Comparison of ENCODE assay signal across 9 mouse cellular contexts in the genomic region with DNA sequence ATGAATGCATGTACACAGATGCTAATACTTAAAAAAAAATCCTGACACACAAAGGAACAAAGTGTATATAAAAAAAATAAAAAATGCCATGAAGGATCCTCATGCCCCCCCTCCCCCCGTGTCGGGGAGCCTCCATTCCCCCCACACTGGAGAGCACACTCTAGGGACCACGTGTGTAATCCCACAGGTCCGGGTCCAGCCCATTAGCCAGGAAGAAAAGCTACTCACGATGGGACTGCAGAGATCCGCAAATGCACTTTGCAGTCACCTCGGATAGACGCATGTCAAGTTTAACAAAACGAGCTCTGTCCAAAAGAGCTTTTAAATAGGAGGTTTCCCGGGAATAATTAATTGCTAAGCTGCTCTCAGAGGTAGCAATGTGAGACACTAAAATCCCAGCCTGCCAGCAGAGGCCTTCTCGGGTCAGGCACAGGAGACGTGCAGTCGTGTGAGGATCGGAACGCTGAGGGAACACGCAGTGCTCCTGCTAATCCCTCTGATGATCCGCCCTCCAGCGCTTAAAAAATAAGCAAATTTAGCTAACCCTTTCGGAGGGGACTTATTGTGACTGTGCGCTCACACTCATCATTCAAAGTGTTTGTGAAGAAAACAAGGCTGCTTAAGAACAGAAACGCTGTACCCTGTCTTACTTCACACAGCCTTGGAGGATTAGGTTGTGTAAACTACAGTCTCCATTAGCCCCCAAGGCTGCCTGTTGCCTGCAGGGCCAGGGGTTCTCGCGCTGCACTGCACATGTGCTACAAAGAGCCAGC.
DNase-seq lines count a peak whose midpoint lies in the region; ATAC-seq and TF ChIP-seq lines count a peak whose summit lies in the region.
"Had no signal": no experiment of that assay in that cellular context is flagged by ENCODE, and none has a peak within 500 bp of the region (broad histone marks: within the 10 kb centered on the region; RNA-seq: fewer than 3 reads in every experiment).

No protein-coding gene starts in this region.

- no peak for TF ChIP-seq CTCF in lung, embryonic 14.5 days (IDR thresholded peaks at IDR 0.05; ENCODE audit: low read depth)
- no peak for TF ChIP-seq CTCF in lung, adult 2 months (IDR thresholded peaks at IDR 0.05; ENCODE audit: insufficient read depth, low read length)
- peak; percentile 34; the same call in 1 of the 2 replicates for TF ChIP-seq CTCF in stomach, postnatal 0 days (IDR thresholded peaks at IDR 0.05; ENCODE audit: low read depth)

- no peaks in the 10 kb centered on the region for H3K9me3 ChIP-seq in lung, embryonic 14.5 days (ENCODE audit: low read depth, low read length)
- no peaks in the 10 kb centered on the region for H3K9me3 ChIP-seq in stomach, postnatal 0 days (ENCODE audit: control insufficient read depth, low read length)

- H3K4me2 ChIP-seq in lung, embryonic 14.5 days: peak overlapping the region; percentile 23; the same call in 1 of the 2 replicates
- H3K4me2 ChIP-seq in stomach, postnatal 0 days (replicated peaks; ENCODE audit: low read depth): no peak overlapping the region

- no peak overlapping the region for H3K4me3 ChIP-seq in lung, embryonic 14.5 days (ENCODE audit: low read depth, low read length)
- H3K4me3 ChIP-seq in lung, adult 2 months (replicated peaks; ENCODE audit: extremely low read depth, low read depth, low read length): no peak overlapping the region
- no peak overlapping the region for H3K4me3 ChIP-seq in stomach, postnatal 0 days (ENCODE audit: low read depth, low read length)

- 32% methylated on average over 23 of the region's 23 CpGs for WGBS in lung, embryonic 14.5 days
- WGBS in lung, adult 2 months: 50% methylated on average over 23 of the region's 23 CpGs
- WGBS in stomach, postnatal 0 days: 24% methylated on average over 23 of the region's 23 CpGs

- peak; percentile 57 for DNase-seq in lung, embryonic 14.5 days
- DNase-seq in lung, adult 2 months: no peak
- peak; percentile 51 for DNase-seq in gastrocnemius, postnatal 25 days
- DNase-seq in lung, postnatal 36 days: peak; percentile 42
- DNase-seq in stomach, postnatal 0 days (ENCODE audit: low spot score): no peak
- no peak for DNase-seq in right cerebral cortex, postnatal 10 days (ENCODE audit: low spot score in 2 of 2)
- DNase-seq in cerebellum, postnatal 10 days: no peak
- DNase-seq in left cerebral cortex, postnatal 25 days (ENCODE audit: low spot score in 2 of 2): no peak
- DNase-seq: cerebellum, postnatal 25 days had no signal

- no peaks in the 10 kb centered on the region for H3K27me3 ChIP-seq in lung, embryonic 14.5 days (ENCODE audit: insufficient read depth, low read length)
- no peaks in the 10 kb centered on the region for H3K27me3 ChIP-seq in stomach, postnatal 0 days (ENCODE audit: control insufficient read depth, insufficient read depth, low read length)

- H3K36me3 ChIP-seq in lung, embryonic 14.5 days (ENCODE audit: insufficient read depth): no peaks in the 10 kb centered on the region
- H3K36me3 ChIP-seq in stomach, postnatal 0 days (ENCODE audit: control insufficient read depth, insufficient read depth, low read length): no peaks in the 10 kb centered on the region

- ATAC-seq in lung, embryonic 14.5 days (ENCODE audit: insufficient read depth): no peak; the same call in 1 of the 2 replicates
- ATAC-seq in stomach, postnatal 0 days (ENCODE audit: low FRiP score, low TSS enrichment): peak; percentile 69; the same call in 1 of the 2 replicates

- H3K4me1 ChIP-seq in lung, embryonic 14.5 days (ENCODE audit: insufficient read depth): no peaks in the 10 kb centered on the region
- no peaks in the 10 kb centered on the region for H3K4me1 ChIP-seq in lung, adult 2 months (ENCODE audit: control insufficient read depth, insufficient read depth, low read length)
- H3K4me1 ChIP-seq in stomach, postnatal 0 days (replicated peaks; ENCODE audit: control insufficient read depth, insufficient read depth): peaks cover 3% of the 10 kb centered on the region

- TF ChIP-seq EP300 in stomach, postnatal 0 days (optimal IDR thresholded peaks at IDR 0.05): peak; percentile 56

- no peak overlapping the region for H3K27ac ChIP-seq in lung, embryonic 14.5 days (ENCODE audit: low read depth)
- peak overlapping the region; percentile 74 for H3K27ac ChIP-seq in stomach, postnatal 0 days (replicated peaks)

- no peak overlapping the region for H3K9ac ChIP-seq in lung, embryonic 14.5 days
- H3K9ac ChIP-seq in stomach, postnatal 0 days (ENCODE audit: low read length): no peak overlapping the region

- intact Hi-C loops in left cerebral cortex, postnatal 25 days (cut with DNase I): no loop called here

- TF ChIP-seq POLR2A in lung, adult 2 months (IDR thresholded peaks at IDR 0.05; ENCODE audit: borderline replicate concordance, extremely low read depth, low read depth, low read length): no peak

Comparison
In these comparisons a context has a peak if more than half of its experiments do, and no peak if none do; other contexts are left out.
1. DNase-seq: peak in lung, embryonic 14.5 days (single experiment), gastrocnemius, postnatal 25 days (single experiment) and lung, postnatal 36 days (single experiment); none in lung, adult 2 months (single experiment), stomach, postnatal 0 days (single experiment), right cerebral cortex, postnatal 10 days (0 of 2), cerebellum, postnatal 10 days (0 of 2) and left cerebral cortex, postnatal 25 days (0 of 2).